30 mouse cellular contexts compared by ENCODE assay signal in genomic region chr11:49263149-49263548, GRCm38 (mm10). TPM values are rescaled to one million over a fixed set of nuclear protein-coding genes. Genes with fewer than 3 reads are reported as not detected.
"Had no signal": no experiment of that assay in that cellular context is flagged by ENCODE, and none has a peak within 500 bp of the region (broad histone marks: within the 10 kb centered on the region; RNA-seq: fewer than 3 reads in every experiment).

No protein-coding gene starts in this region.

- H3K4me3 ChIP-seq: heart, adult 2 months; heart, embryonic 13.5 days; heart, embryonic 15.5 days; hindbrain, embryonic 13.5 days; hindbrain, embryonic 15.5 days; limb, embryonic 13.5 days; limb, embryonic 15.5 days had no signal

- H3K27ac ChIP-seq: heart, embryonic 13.5 days; heart, embryonic 15.5 days; hindbrain, embryonic 13.5 days; hindbrain, embryonic 15.5 days; hindbrain, postnatal 0 days; limb, embryonic 13.5 days; limb, embryonic 15.5 days; liver, embryonic 14.5 days had no signal

- H3K4me1 ChIP-seq: hindbrain, embryonic 13.5 days; hindbrain, embryonic 15.5 days; limb, embryonic 13.5 days had no signal

- H3K27me3 ChIP-seq: heart, embryonic 13.5 days; heart, embryonic 15.5 days; hindbrain, embryonic 13.5 days; hindbrain, embryonic 15.5 days; limb, embryonic 13.5 days; limb, embryonic 15.5 days had no signal

- H3K4me2 ChIP-seq: heart, embryonic 11.5 days; heart, embryonic 13.5 days; heart, embryonic 15.5 days; hindbrain, embryonic 13.5 days; hindbrain, embryonic 15.5 days; limb, embryonic 13.5 days; limb, embryonic 15.5 days had no signal

- H3K9ac ChIP-seq: heart, embryonic 13.5 days; heart, embryonic 15.5 days; hindbrain, embryonic 13.5 days; hindbrain, embryonic 15.5 days; limb, embryonic 13.5 days; limb, embryonic 15.5 days; liver, embryonic 14.5 days had no signal

- ATAC-seq: hindbrain, postnatal 0 days; intestine, embryonic 16.5 days had no signal

- DNase-seq: gastrocnemius, postnatal 10 days; gastrocnemius, postnatal 36 days; heart, adult 2 months; heart, postnatal 14 days; heart, postnatal 36 days; kidney, adult 11 months; kidney, adult 8-10 months; kidney, postnatal 10 days; layer of hippocampus, adult 9-11 months; layer of hippocampus, postnatal 36 days; left cerebral cortex, postnatal 4 days had no signal

- H3K9me3 ChIP-seq: heart, embryonic 13.5 days; heart, embryonic 15.5 days; hindbrain, embryonic 13.5 days; hindbrain, embryonic 15.5 days; limb, embryonic 13.5 days; limb, embryonic 15.5 days had no signal

RNA-seq across cellular contexts. Expression of gene Olfr1393, which starts 15.0 kb away (rescaled TPM):
- polyA plus RNA-seq: heart, embryonic 11.5 days; heart, embryonic 15.5 days; hindbrain, embryonic 11.5 days; hindbrain, embryonic 15.5 days; intestine, embryonic 14.5 days; kidney, embryonic 14.5 days; kidney, embryonic 16.5 days; limb, embryonic 11.5 days; limb, embryonic 13.5 days; limb, embryonic 15.5 days had no signal

RNA-seq across cellular contexts. Expression of gene Olfr1392, which starts 21.9 kb away (rescaled TPM):
- polyA plus RNA-seq: heart, embryonic 11.5 days; heart, embryonic 13.5 days; heart, embryonic 15.5 days; heart, postnatal 0 days; hindbrain, embryonic 11.5 days; hindbrain, embryonic 13.5 days; hindbrain, embryonic 15.5 days; hindbrain, postnatal 0 days; intestine, embryonic 14.5 days; intestine, embryonic 16.5 days; kidney, embryonic 14.5 days; kidney, embryonic 16.5 days; limb, embryonic 11.5 days; limb, embryonic 13.5 days; liver, embryonic 16.5 days had no signal

RNA-seq across cellular contexts. Expression of gene Olfr10, which starts 41.4 kb away (rescaled TPM):
- polyA plus RNA-seq: gonadal fat pad, adult 2 months; heart, adult 2 months; heart, embryonic 11.5 days; heart, embryonic 13.5 days; heart, embryonic 15.5 days; heart, postnatal 0 days; hindbrain, embryonic 11.5 days; hindbrain, embryonic 13.5 days; hindbrain, embryonic 15.5 days; hindbrain, postnatal 0 days; intestine, embryonic 14.5 days; intestine, embryonic 16.5 days; kidney, embryonic 14.5 days; kidney, embryonic 16.5 days; large intestine, adult 2 months; limb, embryonic 11.5 days; limb, embryonic 13.5 days; limb, embryonic 15.5 days; liver, embryonic 14.5 days; liver, embryonic 16.5 days had no signal

RNA-seq across cellular contexts. Expression of gene Olfr1391, which starts 59.4 kb away (rescaled TPM):
- polyA plus RNA-seq: gonadal fat pad, adult 2 months; heart, adult 2 months; heart, embryonic 11.5 days; heart, embryonic 13.5 days; heart, embryonic 15.5 days; heart, postnatal 0 days; hindbrain, embryonic 11.5 days; hindbrain, embryonic 13.5 days; hindbrain, embryonic 15.5 days; hindbrain, postnatal 0 days; intestine, embryonic 14.5 days; intestine, embryonic 16.5 days; kidney, embryonic 14.5 days; kidney, embryonic 16.5 days; large intestine, adult 2 months; limb, embryonic 11.5 days; limb, embryonic 13.5 days; limb, embryonic 15.5 days; liver, embryonic 14.5 days; liver, embryonic 16.5 days had no signal
